Mouse (Mus musculus): ENCODE measurements around the gene Fap. TPM values are rescaled to one million over a fixed set of nuclear protein-coding genes. Genes with fewer than 3 reads are reported as not detected.

The Fap gene
- polyA plus RNA-seq, 1 experiment from 2014 or later: 2.0 TPM

DNA sequence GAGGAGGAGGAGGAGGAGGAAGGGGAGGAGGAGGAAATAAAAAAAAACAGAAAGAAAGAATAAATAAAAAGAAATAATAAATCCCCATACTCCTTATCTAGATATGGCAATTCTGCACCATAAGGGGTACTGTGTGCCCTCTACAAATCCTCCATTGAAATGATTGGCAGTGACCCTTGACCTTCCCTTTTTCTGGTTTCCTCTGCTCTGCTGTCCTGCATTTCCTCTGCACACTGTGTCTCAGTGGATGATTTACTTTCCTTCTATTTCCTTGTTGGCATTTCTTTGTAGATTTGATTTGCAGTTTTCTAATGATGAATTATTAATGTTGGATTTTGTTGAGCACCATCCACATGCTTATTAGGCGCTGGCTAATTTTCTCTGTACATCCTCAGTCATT is 9.2 kb downstream of the Fap start:
- 74% methylated on average over 1 of the region's 1 CpGs for WGBS
- ATAC-seq (ENCODE audit: insufficient read depth): no peak
- Histone ChIP-seq H3K4me2 (no peak overlapping the region), H3K36me3 (ENCODE audit: insufficient read depth) (no peaks in the 10 kb centered on the region), H3K4me3 (ENCODE audit: low read depth, low read length) (no peak overlapping the region), H3K9me3 (ENCODE audit: low read depth, low read length) (no peaks in the 10 kb centered on the region), H3K27me3 (ENCODE audit: insufficient read depth, low read length) (no peaks in the 10 kb centered on the region), H3K27ac (ENCODE audit: low read depth) (no peak overlapping the region), H3K4me1 (ENCODE audit: insufficient read depth) (no peaks in the 10 kb centered on the region), H3K9ac (no peak overlapping the region)
- DNase-seq: no peak
- TF ChIP-seq CTCF (IDR thresholded peaks at IDR 0.05; ENCODE audit: low read depth): no peak

DNA sequence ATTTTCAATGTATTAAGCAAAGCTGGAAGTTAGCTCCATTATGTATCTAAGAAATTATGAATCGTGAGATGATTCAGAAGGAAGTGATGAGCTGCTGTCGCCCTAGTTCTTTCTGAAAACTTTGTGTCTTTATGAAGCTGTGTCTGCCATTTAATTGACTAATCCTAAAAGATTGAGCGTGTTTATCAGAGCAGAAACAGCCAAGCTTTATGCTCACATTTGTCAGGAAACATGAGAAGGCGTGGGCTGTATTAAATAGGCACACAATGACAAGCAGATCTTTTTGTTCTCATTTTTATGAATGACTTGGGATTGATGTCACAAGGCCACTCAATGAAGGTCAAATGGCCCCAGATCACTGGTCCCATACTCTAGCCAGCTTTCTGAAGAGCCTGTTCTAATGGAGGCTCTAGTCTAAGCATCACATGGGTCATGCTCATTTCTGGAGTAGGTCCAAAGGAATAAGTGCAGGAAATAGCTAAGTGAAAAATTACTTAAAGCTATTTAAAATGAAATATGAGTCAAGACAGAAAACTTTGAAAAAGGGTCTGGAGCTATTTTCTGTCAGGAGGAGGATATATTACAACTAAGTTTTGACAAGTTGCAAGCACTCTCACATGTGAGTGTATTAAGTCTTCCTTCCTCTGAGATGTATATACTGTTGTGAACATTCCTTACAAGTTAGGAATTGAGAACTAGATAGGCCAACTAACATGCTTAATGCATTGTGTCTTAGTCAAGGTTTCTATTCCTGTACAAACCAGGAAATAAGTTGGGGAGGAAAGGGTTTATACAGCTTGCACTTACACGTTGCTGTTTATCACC is 11.0 kb downstream of the Fap start:
- H3K27ac ChIP-seq (ENCODE audit: low read depth): no peak overlapping the region
- WGBS: 47% methylated on average over 5 of the region's 5 CpGs
- no peaks in the 10 kb centered on the region for H3K36me3 ChIP-seq (ENCODE audit: insufficient read depth)
- no peaks in the 10 kb centered on the region for H3K27me3 ChIP-seq (ENCODE audit: insufficient read depth, low read length)
- ATAC-seq (ENCODE audit: insufficient read depth) (no peak), DNase-seq (peak; percentile 41)
- H3K4me3 ChIP-seq (ENCODE audit: low read depth, low read length): no peak overlapping the region
- H3K9me3 ChIP-seq (ENCODE audit: low read depth, low read length): no peaks in the 10 kb centered on the region
- no peak overlapping the region for H3K4me2 ChIP-seq
- no peak for TF ChIP-seq CTCF (IDR thresholded peaks at IDR 0.05; ENCODE audit: low read depth)
- no peak overlapping the region for H3K9ac ChIP-seq
- no peaks in the 10 kb centered on the region for H3K4me1 ChIP-seq (ENCODE audit: insufficient read depth)

DNA sequence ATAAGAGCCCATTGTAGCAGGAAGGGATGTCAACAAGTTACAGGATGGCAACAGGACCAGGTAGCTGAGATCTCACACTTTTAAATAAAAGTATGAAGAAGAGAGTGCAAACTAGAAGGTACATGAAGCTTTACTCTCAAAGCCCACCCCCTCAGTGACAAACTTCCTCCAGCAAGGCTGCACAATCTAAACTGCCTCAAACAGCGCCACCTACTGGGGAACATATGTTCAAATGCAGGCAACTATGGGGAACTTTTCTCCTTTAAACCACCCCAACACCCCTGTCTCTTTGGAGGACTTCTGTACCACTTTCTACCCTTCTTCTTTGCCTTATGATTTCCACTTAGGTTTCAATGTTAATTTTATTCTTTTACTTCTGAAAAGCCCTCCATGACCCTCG is 16.5 kb downstream of the Fap start:
- no peaks in the 10 kb centered on the region for H3K9me3 ChIP-seq (ENCODE audit: low read depth, low read length)
- no peaks in the 10 kb centered on the region for H3K36me3 ChIP-seq (ENCODE audit: insufficient read depth)
- DNase-seq (no peak), ATAC-seq (ENCODE audit: insufficient read depth) (no peak)
- H3K27ac ChIP-seq (ENCODE audit: low read depth): no peak overlapping the region
- no peak overlapping the region for H3K9ac ChIP-seq
- H3K4me3 ChIP-seq (ENCODE audit: low read depth, low read length): no peak overlapping the region
- 65% methylated on average over 2 of the region's 2 CpGs for WGBS
- no peak overlapping the region for H3K4me2 ChIP-seq
- no peaks in the 10 kb centered on the region for H3K4me1 ChIP-seq (ENCODE audit: insufficient read depth)
- H3K27me3 ChIP-seq (ENCODE audit: insufficient read depth, low read length): no peaks in the 10 kb centered on the region
- peak; percentile 28 for TF ChIP-seq CTCF (IDR thresholded peaks at IDR 0.05; ENCODE audit: low read depth)

DNA sequence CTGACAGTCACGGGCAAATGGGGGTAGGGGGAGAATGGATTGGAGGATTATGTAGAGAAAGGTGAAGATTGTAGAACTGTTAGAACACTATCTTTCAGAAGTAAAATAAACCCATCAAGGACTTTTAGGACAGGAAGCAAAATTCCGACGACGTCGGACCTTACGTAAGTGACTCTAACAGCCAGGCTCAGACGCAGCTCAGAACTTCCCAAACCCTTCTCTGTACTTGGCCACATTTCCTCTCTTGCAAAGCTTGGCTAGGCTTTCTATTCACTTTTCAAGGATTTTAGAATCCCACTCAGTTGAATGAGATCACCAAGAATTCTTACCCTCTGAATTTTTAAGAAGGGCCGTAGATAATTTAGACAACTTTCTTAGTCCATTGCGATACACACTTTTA is 17.5 kb downstream of the Fap start:
- Histone ChIP-seq H3K4me1 (ENCODE audit: insufficient read depth) (no peaks in the 10 kb centered on the region), H3K36me3 (ENCODE audit: insufficient read depth) (no peaks in the 10 kb centered on the region), H3K9me3 (ENCODE audit: low read depth, low read length) (no peaks in the 10 kb centered on the region), H3K27ac (ENCODE audit: low read depth) (no peak overlapping the region), H3K9ac (no peak overlapping the region), H3K27me3 (ENCODE audit: insufficient read depth, low read length) (no peaks in the 10 kb centered on the region), H3K4me2 (no peak overlapping the region), H3K4me3 (ENCODE audit: low read depth, low read length) (no peak overlapping the region)
- 90% methylated on average over 9 of the region's 9 CpGs for WGBS
- ATAC-seq (ENCODE audit: insufficient read depth) (no peak), DNase-seq (no peak)
- TF ChIP-seq CTCF (IDR thresholded peaks at IDR 0.05; ENCODE audit: low read depth): no peak

DNA sequence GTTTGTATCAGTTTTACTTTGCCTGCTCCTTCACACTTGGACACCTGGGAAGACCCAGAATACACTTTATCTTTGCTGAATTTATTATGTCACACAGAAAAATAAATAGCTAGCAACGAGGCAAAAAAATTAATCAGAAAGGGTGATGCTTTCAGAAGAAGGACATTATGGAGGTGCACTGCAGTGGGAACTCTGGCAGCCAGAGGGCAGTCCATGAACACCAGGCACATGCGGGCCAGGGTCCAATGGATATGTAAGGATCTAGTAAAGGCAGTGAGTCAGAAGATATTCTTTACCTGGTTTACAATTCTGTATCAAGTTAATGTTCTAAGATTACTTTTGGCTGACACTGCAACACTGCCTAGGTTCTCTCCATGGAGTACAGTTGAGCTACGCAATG is 24.2 kb downstream of the Fap start:
- TF ChIP-seq CTCF (IDR thresholded peaks at IDR 0.05; ENCODE audit: low read depth): peak; percentile 51
- DNase-seq: no peak

DNA sequence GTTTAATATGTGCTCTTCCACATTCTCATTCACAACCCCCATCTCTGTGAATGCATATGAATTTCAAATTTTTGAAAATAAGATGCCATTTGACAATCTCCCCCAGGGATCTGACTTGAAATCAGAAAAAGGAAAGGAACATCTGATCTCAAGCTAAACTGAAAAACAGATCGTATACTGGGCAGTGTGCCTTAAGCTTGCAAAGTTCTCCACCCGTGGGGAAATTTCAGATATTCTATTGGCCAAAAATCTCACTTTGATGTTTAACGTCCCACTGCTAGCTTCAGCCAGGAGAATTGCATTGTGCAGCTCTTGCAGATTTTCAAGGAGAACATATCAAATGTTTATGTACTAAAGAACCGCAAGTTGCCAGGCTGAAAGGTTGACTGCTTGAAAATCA is 24.7 kb downstream of the Fap start:
- WGBS: 69% methylated on average over 4 of the region's 4 CpGs
- no peaks in the 10 kb centered on the region for H3K36me3 ChIP-seq (ENCODE audit: insufficient read depth)
- no peaks in the 10 kb centered on the region for H3K27me3 ChIP-seq (ENCODE audit: insufficient read depth, low read length)
- no peaks in the 10 kb centered on the region for H3K9me3 ChIP-seq (ENCODE audit: low read depth, low read length)
- no peak overlapping the region for H3K4me2 ChIP-seq
- H3K4me1 ChIP-seq (ENCODE audit: insufficient read depth): no peaks in the 10 kb centered on the region
- TF ChIP-seq CTCF (IDR thresholded peaks at IDR 0.05; ENCODE audit: low read depth): no peak
- ATAC-seq (ENCODE audit: insufficient read depth) (no peak), DNase-seq (no peak)
- H3K9ac ChIP-seq: no peak overlapping the region
- H3K4me3 ChIP-seq (ENCODE audit: low read depth, low read length): no peak overlapping the region
- no peak overlapping the region for H3K27ac ChIP-seq (ENCODE audit: low read depth)

More for the DNA sequence above, 24.2 kb downstream of the Fap start:
- no peaks in the 10 kb centered on the region for H3K4me1 ChIP-seq (ENCODE audit: insufficient read depth)
- no peak for ATAC-seq (ENCODE audit: insufficient read depth)
- 72% methylated on average over 3 of the region's 3 CpGs for WGBS
- no peaks in the 10 kb centered on the region for H3K9me3 ChIP-seq (ENCODE audit: low read depth, low read length)
- no peak overlapping the region for H3K9ac ChIP-seq
- no peak overlapping the region for H3K4me3 ChIP-seq (ENCODE audit: low read depth, low read length)
- no peak overlapping the region for H3K4me2 ChIP-seq
- no peak overlapping the region for H3K27ac ChIP-seq (ENCODE audit: low read depth)
- H3K36me3 ChIP-seq (ENCODE audit: insufficient read depth): no peaks in the 10 kb centered on the region
- H3K27me3 ChIP-seq (ENCODE audit: insufficient read depth, low read length): no peaks in the 10 kb centered on the region

DNA sequence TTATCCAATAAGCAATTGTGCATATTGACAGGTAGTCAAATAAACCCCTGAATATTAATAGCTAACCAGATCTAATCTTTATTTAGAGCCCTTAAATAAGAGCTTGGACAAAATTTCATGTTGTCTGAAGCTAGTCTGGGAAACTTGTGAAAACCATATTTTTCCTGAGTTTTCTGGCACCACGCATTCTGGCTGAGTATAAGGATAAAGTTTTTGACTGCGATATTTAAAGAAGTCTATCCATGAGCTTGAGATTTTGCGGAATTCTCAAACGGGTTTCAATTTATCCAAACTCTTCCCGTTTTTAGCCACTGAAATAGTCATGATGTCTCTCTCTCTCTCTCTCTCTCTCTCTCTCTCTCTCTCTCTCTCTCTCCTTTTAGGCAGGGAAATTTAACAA is 25.8 kb downstream of the Fap start:
- TF ChIP-seq CTCF (IDR thresholded peaks at IDR 0.05; ENCODE audit: low read depth): no peak

More for the DNA sequence above, 25.8 kb downstream of the Fap start:
- 93% methylated on average over 5 of the region's 5 CpGs for WGBS
- Histone ChIP-seq H3K9ac (no peak overlapping the region), H3K4me1 (ENCODE audit: insufficient read depth) (no peaks in the 10 kb centered on the region), H3K36me3 (ENCODE audit: insufficient read depth) (no peaks in the 10 kb centered on the region), H3K9me3 (ENCODE audit: low read depth, low read length) (no peaks in the 10 kb centered on the region), H3K27ac (ENCODE audit: low read depth) (no peak overlapping the region), H3K27me3 (ENCODE audit: insufficient read depth, low read length) (no peaks in the 10 kb centered on the region), H3K4me2 (no peak overlapping the region), H3K4me3 (ENCODE audit: low read depth, low read length) (no peak overlapping the region)
- DNase-seq (no peak), ATAC-seq (ENCODE audit: insufficient read depth) (no peak)
